Mouse (Mus musculus) liver, embryonic 16.5 days (tissue): ENCODE measurements at regions not wholly inside any gene's neighbourhood (a gene's known extent, or its start where the extent isn't known, plus 50 kb on each side); places are given as distances from the start of the nearest gene placed in this dataset.

Source experiments
- ATAC-seq: fragments of 200-750 bp; cut with Nextera tagmentation; 2 replicates; pipeline ENCODE4 v1.8.0; 2017; ENCODE audit warnings: low read depth, mild to moderate bottlenecking, moderate number of reproducible peaks, moderate library complexity
- H3K27ac ChIP-seq: fragments of 300-500 bp; sonication (generic); 2 replicates; pipeline ENCODE4 v1.5.1; 2014; ENCODE audit warnings: mild to moderate bottlenecking, low read length
- H3K27me3 ChIP-seq: fragments of 300-500 bp; sonication (generic); 2 replicates; pipeline ENCODE4 v1.6.1; 2014; ENCODE audit warnings: low read depth, low read length, mixed read lengths; ENCODE audit not compliant: control insufficient read depth, insufficient read depth
- H3K36me3 ChIP-seq: fragments of 300-500 bp; sonication (generic); 2 replicates; pipeline ENCODE4 v1.6.1; 2014; ENCODE audit warnings: mild to moderate bottlenecking; ENCODE audit not compliant: control insufficient read depth, insufficient read depth
- H3K4me1 ChIP-seq: fragments of 300-500 bp; sonication (generic); 2 replicates; pipeline ENCODE4 v1.6.1; 2014; ENCODE audit warnings: low read depth, low read length, mixed read lengths; ENCODE audit not compliant: control insufficient read depth
- H3K4me2 ChIP-seq: fragments of 300-500 bp; sonication (generic); 2 replicates; pipeline ENCODE4 v1.6.1; 2014; ENCODE audit warnings: low read depth, low read length, mixed read lengths
- H3K4me3 ChIP-seq: fragments of 300-500 bp; sonication (generic); 2 replicates; pipeline ENCODE4 v1.5.1; 2014; ENCODE audit warnings: low read depth, mild to moderate bottlenecking, low read length
- H3K9ac ChIP-seq: fragments of 300-500 bp; sonication (generic); 2 replicates; pipeline ENCODE4 v1.6.1; 2014; ENCODE audit warnings: low read depth, low read length
- H3K9me3 ChIP-seq: fragments of 300-500 bp; sonication (generic); replicated peaks from 2 replicates; pipeline ENCODE4 v1.6.1; 2016; ENCODE audit warnings: low read length; ENCODE audit not compliant: control insufficient read depth
- WGBS: fragments of 180-500 bp; shearing (Covaris S2); extraction: QIAGEN DNeasy Blood & Tissue Kit; methylation state at CpG from one replicate; pipeline ENCODE4 v1.1.7; 2014; ENCODE audit not compliant: insufficient replicate concordance; 5-methylcytosine and 5-hydroxymethylcytosine counted together

- no peak for ATAC-seq
- no peaks in the 10 kb centered on the region for H3K4me1 ChIP-seq
- H3K4me3 ChIP-seq: no peak overlapping the region
- WGBS: 27% methylated on average over 10 of the region's 10 CpGs
- no peaks in the 10 kb centered on the region for H3K36me3 ChIP-seq
- H3K4me2 ChIP-seq: no peak overlapping the region
- H3K27ac ChIP-seq: no peak overlapping the region
- no peaks in the 10 kb centered on the region for H3K9me3 ChIP-seq
- H3K27me3 ChIP-seq: no peaks in the 10 kb centered on the region
- H3K9ac ChIP-seq: no peak overlapping the region
Observed at GRCm38 (mm10) chr8:125314221-125314984, 255.2 kb downstream of the Sipa1l2 start.

- Histone ChIP-seq H3K4me1 (no peaks in the 10 kb centered on the region), H3K27ac (no peak overlapping the region), H3K4me3 (no peak overlapping the region), H3K27me3 (no peaks in the 10 kb centered on the region), H3K9me3 (no peaks in the 10 kb centered on the region), H3K36me3 (no peaks in the 10 kb centered on the region), H3K9ac (no peak overlapping the region), H3K4me2 (no peak overlapping the region)
- WGBS: 40% methylated on average over 11 of the region's 11 CpGs
- ATAC-seq: no peak
Observed at GRCm38 (mm10) chr8:125311228-125312053, 257.4 kb downstream of the Disc1 start.
